Mouse (Mus musculus) neural tube, embryonic 12.5 days (tissue): Measurements from ENCODE around the gene Snrnp70. TPM values are rescaled to one million over a fixed set of nuclear protein-coding genes. Genes with fewer than 3 reads are reported as not detected.

ENCODE experiments used
- ATAC-seq: fragments of 200-750 bp; cut with Nextera tagmentation; 2 replicates; pipeline ENCODE4 v1.8.0; 2017; ENCODE audit warnings: low read depth, mild to moderate bottlenecking, moderate TSS enrichment, moderate library complexity; ENCODE audit not compliant: low FRiP score
- H3K27ac ChIP-seq: fragments of 300-500 bp; sonication (generic); 2 replicates; pipeline ENCODE4 v1.5.1; 2016
- H3K27me3 ChIP-seq: fragments of 300-500 bp; sonication (generic); replicated peaks from 2 replicates; pipeline ENCODE4 v1.6.1; 2016; ENCODE audit warnings: mild to moderate bottlenecking
- H3K36me3 ChIP-seq: fragments of 300-500 bp; sonication (generic); 2 replicates; pipeline ENCODE4 v1.6.1; 2016; ENCODE audit warnings: mild to moderate bottlenecking
- H3K4me1 ChIP-seq: fragments of 300-500 bp; sonication (generic); 2 replicates; pipeline ENCODE4 v1.6.1; 2016
- H3K4me2 ChIP-seq: fragments of 300-500 bp; sonication (generic); replicated peaks from 2 replicates; pipeline ENCODE4 v1.6.1; 2016; ENCODE audit warnings: mild to moderate bottlenecking
- H3K4me3 ChIP-seq: fragments of 300-500 bp; sonication (generic); 2 replicates; pipeline ENCODE4 v1.5.1; 2016
- H3K9ac ChIP-seq: fragments of 300-500 bp; sonication (generic); 2 replicates; pipeline ENCODE4 v1.6.1; 2016; ENCODE audit warnings: mild to moderate bottlenecking
- H3K9me3 ChIP-seq: fragments of 300-500 bp; sonication (generic); 2 replicates; pipeline ENCODE4 v1.6.1; 2016; ENCODE audit warnings: mild to moderate bottlenecking
- WGBS: fragments of 180-500 bp; shearing (Covaris S2); methylation state at CpG from one replicate; pipeline ENCODE4 v1.1.7; 2016; 5-methylcytosine and 5-hydroxymethylcytosine counted together
- polyA plus RNA-seq: library from polyadenylated mRNA; unstranded; fragments of >200 nt; fragmentation: Nextera tagmentation; extraction: Ambion mirVana; gene quantifications from 2 replicates; pipeline ENCODE4 v1.2.1, GENCODE M21; 2016

Gene Snrnp70
- polyA plus RNA-seq, result 269 and 286 TPM in 2 replicates

GRCm38 (mm10) chr7:45395578-45396336 is at the start of gene Snrnp70:
Gene Snrnp70 (minus strand): TSS chr7:45395742.
- Histone ChIP-seq H3K4me2 (peak within 1 kb of the TSS; percentile 98), H3K36me3 (peaks cover 17% of the 10 kb centered on the region), H3K4me1 (peaks cover 21% of the 10 kb centered on the region), H3K27ac (peak within 1 kb of the TSS; percentile 97), H3K9me3 (no peaks in the 10 kb centered on the region), H3K4me3 (peak within 1 kb of the TSS; percentile 76), H3K9ac (peak within 1 kb of the TSS; percentile 96), H3K27me3 (no peaks in the 10 kb centered on the region)
- under 1% methylated on average over 60 of the region's 60 CpGs for WGBS
- ATAC-seq, result peak; percentile 97

GRCm38 (mm10) chr7:45443526-45444420 is 48.2 kb upstream of the Snrnp70 start:
- Histone ChIP-seq H3K36me3 (peaks cover 63% of the 10 kb centered on the region), H3K4me1 (no peaks in the 10 kb centered on the region), H3K9ac (no peak overlapping the region), H3K4me2 (no peak overlapping the region), H3K4me3 (no peak overlapping the region), H3K27me3 (no peaks in the 10 kb centered on the region), H3K27ac (no peak overlapping the region), H3K9me3 (no peaks in the 10 kb centered on the region)
- ATAC-seq, result no peak
- 89% methylated on average over 22 of the region's 22 CpGs for WGBS

GRCm38 (mm10) chr7:45437521-45438276 is 42.2 kb upstream of the Snrnp70 start, which contains the start of gene Ruvbl2:
Gene Ruvbl2 (minus strand): TSS chr7:45438096.
- no peak for ATAC-seq
- H3K4me2 ChIP-seq, result peak within 1 kb of the TSS; percentile 14
- no peak within 1 kb of the TSS for H3K27ac ChIP-seq
- peaks cover 23% of the 10 kb centered on the region for H3K36me3 ChIP-seq
- no peak within 1 kb of the TSS for H3K4me3 ChIP-seq
- H3K9ac ChIP-seq, result no peak within 1 kb of the TSS
- H3K27me3 ChIP-seq, result no peaks in the 10 kb centered on the region
- H3K4me1 ChIP-seq, result peaks cover 42% of the 10 kb centered on the region
- no peaks in the 10 kb centered on the region for H3K9me3 ChIP-seq
- WGBS, result 17% methylated on average over 19 of the region's 19 CpGs

- Histone ChIP-seq H3K27ac (no peak overlapping the region), H3K4me1 (peaks cover 43% of the 10 kb centered on the region), H3K9me3 (no peaks in the 10 kb centered on the region), H3K9ac (no peak overlapping the region), H3K27me3 (no peaks in the 10 kb centered on the region), H3K36me3 (peaks cover 25% of the 10 kb centered on the region), H3K4me3 (no peak overlapping the region), H3K4me2 (peak overlapping the region; percentile 14; the same call in 1 of the 2 replicates)
- no peak for ATAC-seq
- WGBS, result 22% methylated on average over 6 of the region's 6 CpGs
Observed at GRCm38 (mm10) chr7:45437046-45437445, 41.5 kb upstream of the Snrnp70 start.

- no peak overlapping the region for H3K4me3 ChIP-seq
- 94% methylated on average over 5 of the region's 5 CpGs for WGBS
Observed at GRCm38 (mm10) chr7:45436444-45436843, 40.9 kb upstream of the Snrnp70 start.

GRCm38 (mm10) chr7:45435038-45435437 is 39.5 kb upstream of the Snrnp70 start:
- Histone ChIP-seq H3K4me1 (peaks cover 43% of the 10 kb centered on the region), H3K9me3 (no peaks in the 10 kb centered on the region), H3K27ac (no peak overlapping the region), H3K36me3 (peaks cover 27% of the 10 kb centered on the region), H3K9ac (peak overlapping the region; percentile 53), H3K27me3 (no peaks in the 10 kb centered on the region), H3K4me2 (peak overlapping the region; percentile 83), H3K4me3 (peak overlapping the region; percentile 85)
- 3% methylated on average over 16 of the region's 16 CpGs for WGBS
- peak; percentile 7; the same call in 1 of the 2 replicates for ATAC-seq

More at GRCm38 (mm10) chr7:45436444-45436843, 40.9 kb upstream of the Snrnp70 start:
- Histone ChIP-seq H3K27me3 (no peaks in the 10 kb centered on the region), H3K9ac (peak overlapping the region; percentile 5; the same call in 1 of the 2 replicates), H3K27ac (no peak overlapping the region), H3K4me1 (peaks cover 43% of the 10 kb centered on the region), H3K4me2 (0 out of 2 replicates have a peak overlapping the region, but pooled peaks have one; percentile 7), H3K36me3 (peaks cover 27% of the 10 kb centered on the region), H3K9me3 (no peaks in the 10 kb centered on the region)
- no peak for ATAC-seq

- H3K4me1 ChIP-seq, result peaks cover 43% of the 10 kb centered on the region
- peak within 1 kb of the TSS; percentile 85 for H3K4me3 ChIP-seq
- H3K36me3 ChIP-seq, result peaks cover 27% of the 10 kb centered on the region
- no peaks in the 10 kb centered on the region for H3K27me3 ChIP-seq
- H3K9me3 ChIP-seq, result no peaks in the 10 kb centered on the region
- under 1% methylated on average over 45 of the region's 45 CpGs for WGBS
- H3K4me2 ChIP-seq, result peak within 1 kb of the TSS; percentile 83
- H3K9ac ChIP-seq, result peak within 1 kb of the TSS; percentile 76
- peak within 1 kb of the TSS; percentile 60 for H3K27ac ChIP-seq
- ATAC-seq, result peak; percentile 97
Observed at GRCm38 (mm10) chr7:45434203-45435015, 38.9 kb upstream of the Snrnp70 start, which contains the start of gene Gys1. Gene Gys1 (plus strand): TSS chr7:45434844.

- no peak for ATAC-seq
- H3K4me1 ChIP-seq, result peaks cover 43% of the 10 kb centered on the region
- H3K4me3 ChIP-seq, result peak overlapping the region; percentile 85
- H3K9ac ChIP-seq, result peak overlapping the region; percentile 76
- H3K27me3 ChIP-seq, result no peaks in the 10 kb centered on the region
- peak overlapping the region; percentile 60; the same call in 1 of the 2 replicates for H3K27ac ChIP-seq
- H3K4me2 ChIP-seq, result peak overlapping the region; percentile 83
- no peaks in the 10 kb centered on the region for H3K9me3 ChIP-seq
- peaks cover 33% of the 10 kb centered on the region for H3K36me3 ChIP-seq
- WGBS, result 2% methylated on average over 7 of the region's 7 CpGs
Observed at GRCm38 (mm10) chr7:45433835-45434202, 38.3 kb upstream of the Snrnp70 start.

GRCm38 (mm10) chr7:45426556-45426955 is 31.0 kb upstream of the Snrnp70 start:
- H3K4me1 ChIP-seq, result no peaks in the 10 kb centered on the region
- no peak overlapping the region for H3K27ac ChIP-seq
- H3K9me3 ChIP-seq, result no peaks in the 10 kb centered on the region
- ATAC-seq, result no peak
- no peak overlapping the region for H3K4me3 ChIP-seq
- H3K9ac ChIP-seq, result no peak overlapping the region
- H3K36me3 ChIP-seq, result peaks cover 90% of the 10 kb centered on the region
- no peak overlapping the region for H3K4me2 ChIP-seq
- H3K27me3 ChIP-seq, result peaks cover under 1% of the 10 kb centered on the region; the same call in 1 of the 2 replicates
- WGBS, result 94% methylated on average over 8 of the region's 8 CpGs

GRCm38 (mm10) chr7:45421194-45421593 is 25.7 kb upstream of the Snrnp70 start:
- Histone ChIP-seq H3K4me2 (no peak overlapping the region), H3K27me3 (peaks cover 52% of the 10 kb centered on the region), H3K27ac (no peak overlapping the region), H3K4me3 (no peak overlapping the region), H3K36me3 (peaks cover 52% of the 10 kb centered on the region), H3K9me3 (no peaks in the 10 kb centered on the region), H3K4me1 (no peaks in the 10 kb centered on the region), H3K9ac (no peak overlapping the region)
- no peak for ATAC-seq
- 89% methylated on average over 14 of the region's 14 CpGs for WGBS

- H3K4me1 ChIP-seq, result 0 out of 2 replicates have a peak, but pooled peaks cover under 1% of the 10 kb centered on the region
- no peak within 1 kb of the TSS for H3K4me2 ChIP-seq
- H3K27me3 ChIP-seq, result peaks cover 58% of the 10 kb centered on the region
- H3K9ac ChIP-seq, result no peak within 1 kb of the TSS
- no peaks in the 10 kb centered on the region for H3K9me3 ChIP-seq
- no peak within 1 kb of the TSS for H3K27ac ChIP-seq
- no peak for ATAC-seq
- 60% methylated on average over 6 of the region's 6 CpGs for WGBS
- H3K4me3 ChIP-seq, result no peak within 1 kb of the TSS
- peaks cover 50% of the 10 kb centered on the region for H3K36me3 ChIP-seq
Observed at GRCm38 (mm10) chr7:45420615-45420919, 25.0 kb upstream of the Snrnp70 start, which contains the start of gene Lhb. Gene Lhb (plus strand): TSS chr7:45420820.
